Mouse (Mus musculus) adrenal gland, adult 18-20 months (tissue): ENCODE measurements around the gene Gm17018. TPM values are rescaled to one million over a fixed set of nuclear protein-coding genes. Genes with fewer than 3 reads are reported as not detected.

ENCODE experiments used
- DNase-seq, 2 experiments: peaks; one replicate each; pipeline ENCODE4 v3.0.0; 2021 to 2022; ENCODE audit warnings: low spot score in 2 of 2
- total RNA-seq, 2 experiments: library from RNA; stranded (reverse); gene quantifications; 1 replicate in 1 of 2; 2 replicates in 1 of 2; pipeline ENCODE4 v1.2.3; 2021

Gm17018 gene
- total RNA-seq, 2 experiments from 2014 or later, result 28.4 to 33.9 TPM

GRCm38 (mm10) chr19:45586850-45587249 lies 26.4 kb downstream of the Gm17018 start:
- no peak for DNase-seq

GRCm38 (mm10) chr19:45587509-45588292 lies 27.3 kb downstream of the Gm17018 start:
- DNase-seq, result no peak

GRCm38 (mm10) chr19:45589761-45590160 lies 29.3 kb downstream of the Gm17018 start:
- DNase-seq, result no peak

- peak in 1 of 2 experiments; percentile 44 for DNase-seq
Measured at GRCm38 (mm10) chr19:45591704-45592103, 31.3 kb downstream of the Gm17018 start.

GRCm38 (mm10) chr19:45592916-45593315 lies 32.5 kb downstream of the Gm17018 start:
- DNase-seq, result no peak

GRCm38 (mm10) chr19:45594079-45594478 lies 33.7 kb downstream of the Gm17018 start:
- no peak for DNase-seq

GRCm38 (mm10) chr19:45595481-45595880 lies 35.1 kb downstream of the Gm17018 start:
- no peak for DNase-seq

- no peak for DNase-seq
Measured at GRCm38 (mm10) chr19:45596019-45596418, 35.6 kb downstream of the Gm17018 start.

- DNase-seq, result no peak
Measured at GRCm38 (mm10) chr19:45596434-45596833, 36.0 kb downstream of the Gm17018 start.

- no peak for DNase-seq
Measured at GRCm38 (mm10) chr19:45597106-45597505, 36.7 kb downstream of the Gm17018 start.

GRCm38 (mm10) chr19:45602606-45603005 lies 42.2 kb downstream of the Gm17018 start:
- DNase-seq, result no peak

GRCm38 (mm10) chr19:45606701-45607100 lies 46.3 kb downstream of the Gm17018 start:
- no peak for DNase-seq

GRCm38 (mm10) chr19:45607479-45607878 lies 47.1 kb downstream of the Gm17018 start:
- no peak for DNase-seq

GRCm38 (mm10) chr19:45608648-45609339 lies 48.4 kb downstream of the Gm17018 start:
- no peak for DNase-seq

- DNase-seq, result no peak
Measured at GRCm38 (mm10) chr19:45610823-45611222, 50.4 kb downstream of the Gm17018 start.

GRCm38 (mm10) chr19:45614375-45614774 lies 54.0 kb downstream of the Gm17018 start:
- no peak for DNase-seq

- DNase-seq, result no peak
Measured at GRCm38 (mm10) chr19:45614928-45615327, 54.5 kb downstream of the Gm17018 start.

GRCm38 (mm10) chr19:45615415-45616213 lies 55.2 kb downstream of the Gm17018 start:
- no peak for DNase-seq

- no peak for DNase-seq
Measured at GRCm38 (mm10) chr19:45616214-45616518, 55.8 kb downstream of the Gm17018 start.

GRCm38 (mm10) chr19:45616735-45617134 lies 56.3 kb downstream of the Gm17018 start:
- DNase-seq, result no peak

- no peak for DNase-seq
Measured at GRCm38 (mm10) chr19:45618184-45618583, 57.8 kb downstream of the Gm17018 start.
